Mouse (Mus musculus) forebrain, embryonic 15.5 days (tissue): ENCODE results near the gene Supt6. TPM values are rescaled to one million over a fixed set of nuclear protein-coding genes. Genes with fewer than 3 reads are reported as not detected.
"Not testable (repeated sequence)": the region's sequence is repeated elsewhere in the genome, so short reads cannot be mapped to it uniquely, and the experiment has no call there.

Source experiments
- ATAC-seq: fragments of 200-750 bp; cut with Nextera tagmentation; replicated peaks from 2 replicates; pipeline ENCODE4 v1.8.0; 2017; ENCODE audit warnings: mild to moderate bottlenecking, moderate TSS enrichment, moderate library complexity
- H3K27ac ChIP-seq: fragments of 300-500 bp; sonication (generic); replicated peaks from 2 replicates; pipeline ENCODE4 v1.5.1; 2015; ENCODE audit warnings: mild to moderate bottlenecking, inconsistent platforms
- H3K27me3 ChIP-seq: fragments of 300-500 bp; sonication (generic); 2 replicates; pipeline ENCODE4 v1.6.1; 2015; ENCODE audit warnings: inconsistent platforms
- H3K36me3 ChIP-seq: fragments of 300-500 bp; sonication (generic); 2 replicates; pipeline ENCODE4 v1.6.1; 2015; ENCODE audit warnings: mild to moderate bottlenecking, inconsistent platforms
- H3K4me1 ChIP-seq: fragments of 300-500 bp; sonication (generic); 2 replicates; pipeline ENCODE4 v1.6.1; 2015; ENCODE audit warnings: inconsistent platforms
- H3K4me2 ChIP-seq: fragments of 300-500 bp; sonication (generic); replicated peaks from 2 replicates; pipeline ENCODE4 v1.6.1; 2015; ENCODE audit warnings: mild to moderate bottlenecking, inconsistent platforms
- H3K4me3 ChIP-seq: fragments of 300-500 bp; sonication (generic); 2 replicates; pipeline ENCODE4 v1.5.1; 2015; ENCODE audit warnings: mild to moderate bottlenecking, inconsistent platforms
- H3K9ac ChIP-seq: fragments of 300-500 bp; sonication (generic); replicated peaks from 2 replicates; pipeline ENCODE4 v1.6.1; 2015; ENCODE audit warnings: mild to moderate bottlenecking, inconsistent platforms
- H3K9me3 ChIP-seq: fragments of 300-500 bp; sonication (generic); 2 replicates; pipeline ENCODE4 v1.6.1; 2016; ENCODE audit warnings: inconsistent platforms
- WGBS: fragments of 180-500 bp; shearing (Covaris S2); methylation state at CpG from one replicate; pipeline ENCODE4 v1.1.7; 2015; ENCODE audit warnings: mixed read lengths; 5-methylcytosine and 5-hydroxymethylcytosine counted together
- polyA plus RNA-seq: library from polyadenylated mRNA; unstranded; fragments of >200 nt; fragmentation: Nextera tagmentation; extraction: Ambion mirVana; gene quantifications from 2 replicates; pipeline ENCODE4 v1.2.1, GENCODE M21; 2015

Supt6 gene
- polyA plus RNA-seq, 1 experiment from 2014 or later = 29.4 TPM

- Histone ChIP-seq H3K27me3 (no peaks in the 10 kb centered on the region), H3K4me2 (peak overlapping the region; percentile 56), H3K4me3 (peak overlapping the region; percentile 80), H3K27ac (peak overlapping the region; percentile 98), H3K9ac (peak overlapping the region; percentile 80), H3K9me3 (no peaks in the 10 kb centered on the region), H3K4me1 (peaks cover 20% of the 10 kb centered on the region), H3K36me3 (peaks cover 24% of the 10 kb centered on the region)
- ATAC-seq = peak; percentile 76
- WGBS = under 1% methylated on average over 42 of the region's 42 CpGs
Observed at GRCm38 (mm10) chr11:78189234-78190040, 56.4 kb downstream of the Supt6 start.

GRCm38 (mm10) chr11:78188331-78189233, 57.2 kb downstream of the Supt6 start, which contains the start of gene Rab34:
TSS of gene Rab34 (plus strand) at chr11:78188430.
- H3K27ac ChIP-seq = peak within 1 kb of the TSS; percentile 98
- peak within 1 kb of the TSS; percentile 80 for H3K9ac ChIP-seq
- H3K36me3 ChIP-seq = peaks cover 23% of the 10 kb centered on the region
- no peaks in the 10 kb centered on the region for H3K9me3 ChIP-seq
- H3K4me1 ChIP-seq = peaks cover 26% of the 10 kb centered on the region
- H3K4me2 ChIP-seq = peak within 1 kb of the TSS; percentile 56
- H3K4me3 ChIP-seq = peak within 1 kb of the TSS; percentile 80
- ATAC-seq = peak; percentile 76
- no peaks in the 10 kb centered on the region for H3K27me3 ChIP-seq
- WGBS = under 1% methylated on average over 75 of the region's 80 CpGs

- not testable (repeated sequence) for H3K9me3 ChIP-seq, H3K4me2 ChIP-seq, H3K27ac ChIP-seq, ATAC-seq, H3K9ac ChIP-seq, H3K27me3 ChIP-seq, H3K4me3 ChIP-seq
- Histone ChIP-seq H3K36me3 (peaks cover 25% of the 10 kb centered on the region), H3K4me1 (peaks cover 41% of the 10 kb centered on the region)
- WGBS = 95% methylated on average over 6 of the region's 6 CpGs
Observed at GRCm38 (mm10) chr11:78184702-78185101, 61.1 kb downstream of the Supt6 start.

GRCm38 (mm10) chr11:78183884-78184514, 61.8 kb downstream of the Supt6 start:
- Histone ChIP-seq H3K36me3 (peaks cover 30% of the 10 kb centered on the region), H3K9me3 (no peaks in the 10 kb centered on the region), H3K27me3 (no peaks in the 10 kb centered on the region), H3K27ac (peak overlapping the region; percentile 96), H3K4me2 (peak overlapping the region; percentile 42), H3K9ac (peak overlapping the region; percentile 37), H3K4me1 (peaks cover 44% of the 10 kb centered on the region), H3K4me3 (peak overlapping the region; percentile 90)
- peak; percentile 5; the same call in 1 of the 2 replicates for ATAC-seq
- 56% methylated on average over 10 of the region's 10 CpGs for WGBS

GRCm38 (mm10) chr11:78182961-78183844, 62.6 kb downstream of the Supt6 start, which contains the start of gene Rpl23a:
TSS of gene Rpl23a (minus strand) at chr11:78183584.
- ATAC-seq = peak; percentile 95
- Histone ChIP-seq H3K4me1 (peaks cover 51% of the 10 kb centered on the region), H3K9me3 (no peaks in the 10 kb centered on the region), H3K4me2 (peak within 1 kb of the TSS; percentile 53), H3K27me3 (no peaks in the 10 kb centered on the region), H3K36me3 (peaks cover 30% of the 10 kb centered on the region), H3K9ac (peak within 1 kb of the TSS; percentile 95), H3K4me3 (peak within 1 kb of the TSS; percentile 90), H3K27ac (peak within 1 kb of the TSS; percentile 96)
- under 1% methylated on average over 38 of the region's 38 CpGs for WGBS

GRCm38 (mm10) chr11:78182450-78182849, 63.3 kb downstream of the Supt6 start:
- ATAC-seq = no peak
- Histone ChIP-seq H3K27me3 (no peaks in the 10 kb centered on the region), H3K9me3 (no peaks in the 10 kb centered on the region), H3K4me1 (peaks cover 52% of the 10 kb centered on the region), H3K4me3 (peak overlapping the region; percentile 90), H3K36me3 (peaks cover 30% of the 10 kb centered on the region), H3K4me2 (peak overlapping the region; percentile 53), H3K9ac (peak overlapping the region; percentile 95), H3K27ac (peak overlapping the region; percentile 96; the same call in 1 of the 2 replicates)
- 9% methylated on average over 7 of the region's 7 CpGs for WGBS

- Histone ChIP-seq H3K27ac (no peak overlapping the region), H3K4me3 (peak overlapping the region; percentile 90), H3K4me2 (peak overlapping the region; percentile 53), H3K9ac (peak overlapping the region; percentile 95), H3K27me3 (no peaks in the 10 kb centered on the region), H3K36me3 (peaks cover 30% of the 10 kb centered on the region), H3K4me1 (peaks cover 57% of the 10 kb centered on the region), H3K9me3 (no peaks in the 10 kb centered on the region)
- no peak for ATAC-seq
- WGBS = 55% methylated on average over 2 of the region's 2 CpGs
Observed at GRCm38 (mm10) chr11:78181830-78182357, 63.9 kb downstream of the Supt6 start.

GRCm38 (mm10) chr11:78180081-78180761, 65.6 kb downstream of the Supt6 start:
- H3K4me3 ChIP-seq = no peak overlapping the region
- H3K4me1 ChIP-seq = peaks cover 66% of the 10 kb centered on the region
- no peak overlapping the region for H3K4me2 ChIP-seq
- no peak overlapping the region for H3K9ac ChIP-seq
- H3K9me3 ChIP-seq = no peaks in the 10 kb centered on the region
- 77% methylated on average over 6 of the region's 6 CpGs for WGBS
- ATAC-seq = no peak
- no peak overlapping the region for H3K27ac ChIP-seq
- no peaks in the 10 kb centered on the region for H3K27me3 ChIP-seq
- peaks cover 30% of the 10 kb centered on the region for H3K36me3 ChIP-seq

GRCm38 (mm10) chr11:78179438-78179999, 66.3 kb downstream of the Supt6 start:
- 37% methylated on average over 8 of the region's 8 CpGs for whole genome bisulfite sequencing
- H3K4me1 ChIP-seq = peaks cover 66% of the 10 kb centered on the region
- H3K9ac ChIP-seq = peak overlapping the region; percentile 46; the same call in 1 of the 2 replicates

GRCm38 (mm10) chr11:78178859-78179437, 66.8 kb downstream of the Supt6 start:
- WGBS = 1% methylated on average over 28 of the region's 29 CpGs
- peak; percentile 1; the same call in 1 of the 2 replicates for ATAC-seq
- no peaks in the 10 kb centered on the region for H3K9me3 ChIP-seq
- H3K36me3 ChIP-seq = peaks cover 30% of the 10 kb centered on the region
- H3K4me2 ChIP-seq = peak overlapping the region; percentile 73
- peak overlapping the region; percentile 67 for H3K4me3 ChIP-seq
- peak overlapping the region; percentile 88 for H3K27ac ChIP-seq
- H3K9ac ChIP-seq = peak overlapping the region; percentile 46
- H3K27me3 ChIP-seq = no peaks in the 10 kb centered on the region
- H3K4me1 ChIP-seq = peaks cover 63% of the 10 kb centered on the region

More at GRCm38 (mm10) chr11:78179438-78179999, 66.3 kb downstream of the Supt6 start:
- H3K4me3 ChIP-seq = peak overlapping the region; percentile 67
- H3K4me2 ChIP-seq = peak overlapping the region; percentile 73
- peaks cover 30% of the 10 kb centered on the region for H3K36me3 ChIP-seq
- H3K9me3 ChIP-seq = no peaks in the 10 kb centered on the region
- ATAC-seq = no peak
- H3K27ac ChIP-seq = peak overlapping the region; percentile 88
- no peaks in the 10 kb centered on the region for H3K27me3 ChIP-seq
